Mouse (Mus musculus) cortical plate, adult 2 months (tissue): ENCODE results near the gene Xrn1.

ENCODE experiments used
- CTCF ChIP-seq: fragments of 200-500 bp; IDR thresholded peaks from 2 replicates; pipeline ENCODE4 v1.5.1; 2011; ENCODE audit warnings: mild to moderate bottlenecking, control low read depth, low read length; ENCODE audit not compliant: insufficient read depth; ENCODE audit errors: extremely low read depth
- POLR2A ChIP-seq: fragments of 200-500 bp; IDR thresholded peaks from 2 replicates; pipeline ENCODE4 v1.6.1; 2011; ENCODE audit warnings: mild to moderate bottlenecking, low read length, control low read depth; ENCODE audit not compliant: insufficient read depth; ENCODE audit errors: extremely low read depth

GRCm38 (mm10) chr9:96078752-96079315 is 124.3 kb downstream of the Xrn1 start:
- no peak for TF ChIP-seq POLR2A
- TF ChIP-seq CTCF, result no peak
